Mouse (Mus musculus) ES-E14 (cell line): ENCODE measurements around the gene Dld.

Source experiments
- HCFC1 ChIP-seq: IDR thresholded peaks from 2 replicates; pipeline ENCODE4 v1.6.1; 2012; ENCODE audit warnings: low read length, inconsistent platforms, borderline replicate concordance; ENCODE audit not compliant: insufficient read depth
- MAFK ChIP-seq: IDR thresholded peaks from 2 replicates; pipeline ENCODE4 v1.6.1; 2014; ENCODE audit warnings: mild to moderate bottlenecking, low read depth, low read length, inconsistent platforms; ENCODE audit not compliant: insufficient read depth
- ZNF384 ChIP-seq: IDR thresholded peaks from 2 replicates; pipeline ENCODE4 v1.6.1; 2012; ENCODE audit warnings: low read depth, low read length, inconsistent platforms

GRCm38 (mm10) chr12:31295505-31295904, 55.7 kb downstream of the Dld start:
- TF ChIP-seq MAFK, result no peak
- no peak for TF ChIP-seq ZNF384
- TF ChIP-seq HCFC1, result no peak
